Comparison of ENCODE assay signal across 12 mouse cellular contexts in the genomic region with DNA sequence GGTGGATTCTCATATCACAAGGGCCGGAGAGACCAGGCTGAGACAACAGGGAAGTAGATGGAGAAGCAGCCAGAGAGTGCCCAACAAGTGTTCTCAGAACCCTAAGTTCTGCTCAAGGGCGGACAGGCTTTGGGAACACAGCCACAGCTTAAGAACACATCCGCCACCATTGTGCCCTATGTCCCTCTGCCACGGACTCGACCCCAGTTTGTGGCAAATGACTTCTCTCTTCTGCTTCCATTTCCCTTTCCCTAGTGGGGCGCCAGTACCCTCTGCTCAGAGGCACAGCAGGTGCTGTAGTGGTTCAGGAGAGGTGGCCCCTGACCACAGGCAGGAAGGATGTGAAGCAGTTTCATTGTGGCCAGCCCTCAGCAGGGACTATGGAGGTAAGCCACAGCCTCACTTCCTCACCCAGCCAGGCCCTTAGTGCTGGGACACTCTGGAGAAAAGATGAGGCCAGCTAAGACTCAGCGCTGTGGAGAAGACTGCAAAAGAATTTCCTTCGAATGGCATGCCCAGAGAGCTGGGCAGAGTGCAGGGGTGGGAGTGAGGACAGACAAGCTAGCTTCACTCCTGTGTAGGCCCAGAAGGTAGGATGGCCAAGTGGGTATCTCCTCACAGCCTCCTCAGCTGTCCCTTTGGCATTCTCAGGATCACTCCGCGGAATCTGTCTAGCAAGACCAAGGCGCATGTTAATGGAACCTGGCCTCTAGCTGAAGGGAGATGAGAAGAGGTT. TPM values are rescaled to one million over a fixed set of nuclear protein-coding genes. Genes with fewer than 3 reads are reported as not detected.
A peak's percentile ranks its signal among the peaks of the same experiment; 100 is the strongest.
DNase-seq lines count a peak whose midpoint lies in the region; ATAC-seq and TF ChIP-seq lines count a peak whose summit lies in the region.
"Had no signal": no experiment of that assay in that cellular context is flagged by ENCODE, and none has a peak within 500 bp of the region (broad histone marks: within the 10 kb centered on the region; RNA-seq: fewer than 3 reads in every experiment).

No protein-coding gene starts in this region.

- H3K36me3 ChIP-seq in forebrain, embryonic 10.5 days (replicated peaks), result peaks cover 4% of the 10 kb centered on the region; the same call in 1 of the 2 replicates
- H3K36me3 ChIP-seq in forebrain, embryonic 14.5 days (ENCODE audit: control insufficient read depth, insufficient read depth, low read length), result no peaks in the 10 kb centered on the region
- no peaks in the 10 kb centered on the region for H3K36me3 ChIP-seq in lung, postnatal 0 days (ENCODE audit: insufficient read depth, low read length)
- no peaks in the 10 kb centered on the region for H3K36me3 ChIP-seq in stomach, embryonic 16.5 days (ENCODE audit: control insufficient read depth, insufficient read depth, low read length)

- no peak for DNase-seq in forebrain, embryonic 10.5 days (ENCODE audit: extremely low spot score, low spot score)
- DNase-seq in forebrain, embryonic 14.5 days (ENCODE audit: low spot score), result no peak
- DNase-seq in spleen, postnatal 36 days (ENCODE audit: low spot score in 2 of 2), result peak; percentile 73 to 76
- no peak for DNase-seq in spleen, adult 12 weeks (ENCODE audit: low spot score)
- peak; percentile 77 for DNase-seq in lung, postnatal 0 days (ENCODE audit: low spot score)
- no peak for DNase-seq in neural tube, embryonic 10.5 days (ENCODE audit: extremely low spot score, low spot score)
- DNase-seq in MN1 (ENCODE audit: low spot score), result no peak
- DNase-seq: adrenal gland, adult 2 months; embryo, embryonic 11 days; gastrocnemius, postnatal 10 days; kidney, adult 18-20 months had no signal

- no peaks in the 10 kb centered on the region for H3K27me3 ChIP-seq in forebrain, embryonic 10.5 days (ENCODE audit: poor library complexity, severe bottlenecking)
- no peaks in the 10 kb centered on the region for H3K27me3 ChIP-seq in forebrain, embryonic 14.5 days (replicated peaks; ENCODE audit: control insufficient read depth, insufficient read depth, low read length)
- H3K27me3 ChIP-seq in lung, postnatal 0 days (replicated peaks; ENCODE audit: insufficient read depth, low read length), result no peaks in the 10 kb centered on the region
- H3K27me3 ChIP-seq in stomach, embryonic 16.5 days (ENCODE audit: control insufficient read depth, insufficient read depth, low read length), result no peaks in the 10 kb centered on the region

- TF ChIP-seq EP300 in lung, postnatal 0 days (IDR thresholded peaks at IDR 0.05), result no peak

- H3K4me1 ChIP-seq in forebrain, embryonic 10.5 days, result peaks cover 42% of the 10 kb centered on the region
- no peaks in the 10 kb centered on the region for H3K4me1 ChIP-seq in forebrain, embryonic 14.5 days (ENCODE audit: control insufficient read depth, insufficient read depth, low read length)
- H3K4me1 ChIP-seq in lung, postnatal 0 days (ENCODE audit: insufficient read depth, low read depth, low read length), result peaks cover 43% of the 10 kb centered on the region
- H3K4me1 ChIP-seq in stomach, embryonic 16.5 days (ENCODE audit: control insufficient read depth, insufficient read depth, low read length), result peaks cover 36% of the 10 kb centered on the region

- no peak overlapping the region for H3K4me2 ChIP-seq in forebrain, embryonic 14.5 days (ENCODE audit: low read length)
- no peak overlapping the region for H3K4me2 ChIP-seq in lung, postnatal 0 days (replicated peaks; ENCODE audit: low read depth, low read length)
- H3K4me2 ChIP-seq in stomach, embryonic 16.5 days (ENCODE audit: low read depth, low read length), result no peak overlapping the region

- H3K9ac ChIP-seq in forebrain, embryonic 14.5 days (ENCODE audit: low read length), result no peak overlapping the region
- H3K9ac ChIP-seq in lung, postnatal 0 days (replicated peaks; ENCODE audit: low read depth), result no peak overlapping the region
- peak overlapping the region; percentile 60 for H3K9ac ChIP-seq in stomach, embryonic 16.5 days (ENCODE audit: low read length)

- 0 out of 2 replicates have a peak overlapping the region, but pooled peaks have one; percentile 46 for H3K27ac ChIP-seq in forebrain, embryonic 10.5 days
- H3K27ac ChIP-seq in forebrain, embryonic 14.5 days (ENCODE audit: low read depth, low read length), result no peak overlapping the region
- H3K27ac ChIP-seq in lung, postnatal 0 days (ENCODE audit: low read length), result peak overlapping the region; percentile 90
- peak overlapping the region; percentile 91 for H3K27ac ChIP-seq in stomach, embryonic 16.5 days (ENCODE audit: low read length)

- H3K4me3 ChIP-seq in forebrain, embryonic 10.5 days, result no peak overlapping the region
- H3K4me3 ChIP-seq in forebrain, embryonic 14.5 days (ENCODE audit: low read depth, low read length), result no peak overlapping the region
- H3K4me3 ChIP-seq in lung, postnatal 0 days (ENCODE audit: low read depth, low read length), result no peak overlapping the region
- H3K4me3 ChIP-seq in stomach, embryonic 16.5 days (replicated peaks; ENCODE audit: low read length), result no peak overlapping the region

- no peak for ATAC-seq in forebrain, embryonic 14.5 days
- peak; percentile 31 for ATAC-seq in lung, postnatal 0 days
- no peak for ATAC-seq in stomach, embryonic 16.5 days (ENCODE audit: insufficient read depth, low FRiP score)

- WGBS in forebrain, embryonic 10.5 days, result 94% methylated on average over 11 of the region's 11 CpGs
- WGBS in forebrain, embryonic 14.5 days, result 96% methylated on average over 11 of the region's 11 CpGs
- WGBS in lung, postnatal 0 days, result 77% methylated on average over 11 of the region's 11 CpGs
- 94% methylated on average over 11 of the region's 11 CpGs for WGBS in stomach, embryonic 16.5 days

- TF ChIP-seq CTCF in lung, postnatal 0 days (IDR thresholded peaks at IDR 0.05), result no peak

- H3K9me3 ChIP-seq in forebrain, embryonic 10.5 days, result peaks cover 12% of the 10 kb centered on the region; the same call in 1 of the 2 replicates
- H3K9me3 ChIP-seq in forebrain, embryonic 14.5 days (replicated peaks; ENCODE audit: control insufficient read depth, low read length), result no peaks in the 10 kb centered on the region
- H3K9me3 ChIP-seq in lung, postnatal 0 days (ENCODE audit: low read length), result no peaks in the 10 kb centered on the region
- no peaks in the 10 kb centered on the region for H3K9me3 ChIP-seq in stomach, embryonic 16.5 days (replicated peaks; ENCODE audit: control insufficient read depth, low read length)

RNA-seq across cellular contexts. Expression of a gene that starts 19.9 kb away (rescaled TPM):
- polyA plus RNA-seq in forebrain, embryonic 10.5 days (2016; fragmentation: Nextera tagmentation; extraction: Ambion mirVana), result 10.0 and 11.4 TPM in 2 replicates
- 12.2 and 14.7 TPM in 2 replicates for polyA plus RNA-seq in forebrain, embryonic 14.5 days (2014; fragmentation: Nextera tagmentation; extraction: Ambion mirVana)
- 29.5 and 35.9 TPM in 2 replicates for polyA plus RNA-seq in lung, postnatal 0 days (2015; fragmentation: Nextera tagmentation; extraction: Ambion mirVana)
- polyA plus RNA-seq in stomach, embryonic 16.5 days (2015; fragmentation: Nextera tagmentation; extraction: Ambion mirVana), result 18.4 and 20.2 TPM in 2 replicates

Comparison
In these comparisons a context has a peak if more than half of its experiments do, and no peak if none do; other contexts are left out.
1. DNase-seq: peak in spleen, postnatal 36 days (2 of 2) and lung, postnatal 0 days (single experiment); none in forebrain, embryonic 10.5 days (single experiment), forebrain, embryonic 14.5 days (single experiment), spleen, adult 12 weeks (single experiment), neural tube, embryonic 10.5 days (single experiment) and MN1 (single experiment).